Mouse (Mus musculus) midbrain, embryonic 16.5 days (tissue): ENCODE results near the gene Htt. TPM values are rescaled to one million over a fixed set of nuclear protein-coding genes. Genes with fewer than 3 reads are reported as not detected.

ENCODE experiments used
- ATAC-seq: fragments of 200-750 bp; cut with Nextera tagmentation; 2 replicates; pipeline ENCODE4 v1.8.0; 2017; ENCODE audit warnings: moderate TSS enrichment
- H3K27ac ChIP-seq: fragments of 300-500 bp; sonication (generic); 2 replicates; pipeline ENCODE4 v1.5.1; 2014; ENCODE audit warnings: mild to moderate bottlenecking, low read length, mixed read lengths
- H3K27me3 ChIP-seq: fragments of 300-500 bp; sonication (generic); 2 replicates; pipeline ENCODE4 v1.6.1; 2014; ENCODE audit warnings: low read depth, low read length, mixed read lengths; ENCODE audit not compliant: control insufficient read depth, insufficient read depth
- H3K36me3 ChIP-seq: fragments of 300-500 bp; sonication (generic); 2 replicates; pipeline ENCODE4 v1.6.1; 2014; ENCODE audit warnings: mild to moderate bottlenecking, low read length, moderate library complexity, mixed read lengths; ENCODE audit not compliant: control insufficient read depth, insufficient read depth
- H3K4me1 ChIP-seq: fragments of 300-500 bp; sonication (generic); 2 replicates; pipeline ENCODE4 v1.6.1; 2014; ENCODE audit warnings: mild to moderate bottlenecking, low read length, mixed read lengths; ENCODE audit not compliant: control insufficient read depth, insufficient read depth
- H3K4me2 ChIP-seq: fragments of 300-500 bp; sonication (generic); 2 replicates; pipeline ENCODE4 v1.6.1; 2014; ENCODE audit warnings: mild to moderate bottlenecking, low read length, mixed read lengths
- H3K4me3 ChIP-seq: fragments of 300-500 bp; sonication (generic); 2 replicates; pipeline ENCODE4 v1.5.1; 2014; ENCODE audit warnings: low read depth, mild to moderate bottlenecking, low read length, moderate library complexity, mixed read lengths
- H3K9ac ChIP-seq: fragments of 300-500 bp; sonication (generic); 2 replicates; pipeline ENCODE4 v1.6.1; 2014; ENCODE audit warnings: low read depth, low read length, mixed read lengths
- H3K9me3 ChIP-seq: fragments of 300-500 bp; sonication (generic); replicated peaks from 2 replicates; pipeline ENCODE4 v1.6.1; 2014; ENCODE audit warnings: mild to moderate bottlenecking, low read length, mixed read lengths; ENCODE audit not compliant: control insufficient read depth, poor library complexity, severe bottlenecking
- WGBS: fragments of 180-500 bp; shearing (Covaris S2); extraction: QIAGEN DNeasy Blood & Tissue Kit; methylation state at CpG from one replicate; pipeline ENCODE4 v1.1.7; 2014; 5-methylcytosine and 5-hydroxymethylcytosine counted together
- microRNA counts: library from miRNA; unstranded; fragments of <30 nt; microRNA quantifications from one replicate; lab custom pipeline; 2016
- microRNA-seq: library from miRNA; unstranded; fragments of <30 nt; microRNA quantifications from one replicate; pipeline ENCODE4, GENCODE M21; 2017
- polyA plus RNA-seq: library from polyadenylated mRNA; unstranded; fragments of >200 nt; fragmentation: Nextera tagmentation; extraction: Ambion mirVana; gene quantifications from 2 replicates; pipeline ENCODE4 v1.2.1, GENCODE M21; 2015

Htt gene
- polyA plus RNA-seq, 1 experiment from 2014 or later, result 13.7 TPM

GRCm38 (mm10) chr5:34954508-34954907 lies 193.0 kb downstream of the Htt start:
- Histone ChIP-seq H3K27ac (peak overlapping the region; percentile 19; the same call in 1 of the 2 replicates), H3K36me3 (no peaks in the 10 kb centered on the region), H3K4me1 (peaks cover 52% of the 10 kb centered on the region), H3K4me2 (peak overlapping the region; percentile 24), H3K27me3 (no peaks in the 10 kb centered on the region), H3K9me3 (no peaks in the 10 kb centered on the region), H3K4me3 (no peak overlapping the region), H3K9ac (no peak overlapping the region)
- ATAC-seq, result no peak
- 36% methylated on average over 6 of the region's 6 CpGs for WGBS

- Histone ChIP-seq H3K4me3 (no peak overlapping the region), H3K36me3 (no peaks in the 10 kb centered on the region), H3K9me3 (no peaks in the 10 kb centered on the region), H3K4me2 (no peak overlapping the region), H3K27ac (no peak overlapping the region; the same call in 1 of the 2 replicates), H3K9ac (no peak overlapping the region), H3K27me3 (no peaks in the 10 kb centered on the region), H3K4me1 (peaks cover 44% of the 10 kb centered on the region)
- no peak for ATAC-seq
- WGBS, result 63% methylated on average over 5 of the region's 5 CpGs
Observed at GRCm38 (mm10) chr5:34955630-34956029, 194.1 kb downstream of the Htt start.

GRCm38 (mm10) chr5:34956151-34956550 lies 194.6 kb downstream of the Htt start:
- Histone ChIP-seq H3K36me3 (no peaks in the 10 kb centered on the region), H3K27ac (no peak overlapping the region), H3K27me3 (no peaks in the 10 kb centered on the region), H3K4me2 (no peak overlapping the region), H3K4me1 (peaks cover 39% of the 10 kb centered on the region), H3K9me3 (no peaks in the 10 kb centered on the region), H3K9ac (no peak overlapping the region), H3K4me3 (no peak overlapping the region)
- no peak for ATAC-seq
- 86% methylated on average over 7 of the region's 7 CpGs for WGBS

- H3K27me3 ChIP-seq, result no peaks in the 10 kb centered on the region
- no peak overlapping the region for H3K27ac ChIP-seq
- H3K4me1 ChIP-seq, result peaks cover 32% of the 10 kb centered on the region
- no peaks in the 10 kb centered on the region for H3K9me3 ChIP-seq
- H3K36me3 ChIP-seq, result no peaks in the 10 kb centered on the region
- no peak overlapping the region for H3K9ac ChIP-seq
- ATAC-seq, result peak; percentile 56; the same call in 1 of the 2 replicates
- 70% methylated on average over 2 of the region's 2 CpGs for WGBS
- no peak overlapping the region for H3K4me3 ChIP-seq
- no peak overlapping the region for H3K4me2 ChIP-seq
Observed at GRCm38 (mm10) chr5:34957015-34957414, 195.5 kb downstream of the Htt start.

- no peaks in the 10 kb centered on the region for H3K9me3 ChIP-seq
- no peak overlapping the region for H3K9ac ChIP-seq
- no peak for ATAC-seq
- H3K27ac ChIP-seq, result no peak overlapping the region
- WGBS, result 85% methylated on average over 1 of the region's 1 CpGs
- H3K36me3 ChIP-seq, result no peaks in the 10 kb centered on the region
- no peaks in the 10 kb centered on the region for H3K27me3 ChIP-seq
- H3K4me2 ChIP-seq, result no peak overlapping the region
- H3K4me1 ChIP-seq, result peaks cover 21% of the 10 kb centered on the region
- no peak overlapping the region for H3K4me3 ChIP-seq
Observed at GRCm38 (mm10) chr5:34960021-34960420, 198.5 kb downstream of the Htt start.

MicroRNAs within 50 kb of the gene (microRNA counts, 519-probe panel; counts per million panel counts)
- 2,101 counts per million, percentile 56 among the panel's probes with 10 or more counts for microRNA mmu-miR-467g (lab: Ali Mortazavi, UCI)

Small RNA genes lying within 50 kb of the gene (microRNA-seq; reads per million reads assigned to microRNA genes)
- not detected for gene Mir467g

Other genes starting within 250 kb of the Htt start
- gene Tnip2, start 247.7 kb upstream of the Htt start, polyA plus RNA-seq, result 9.2 and 14.1 TPM in 2 replicates
- 21.8 and 28.5 TPM in 2 replicates for gene Sh3bp2, start 235.9 kb upstream of the Htt start, polyA plus RNA-seq
- 203 and 212 TPM in 2 replicates for gene Add1, start 188.1 kb upstream of the Htt start, polyA plus RNA-seq
- gene Mfsd10, start 124.5 kb upstream of the Htt start, polyA plus RNA-seq, result 110 TPM in 2 replicates
- gene Nop14, start 101.6 kb upstream of the Htt start, polyA plus RNA-seq, result 19.7 and 20.6 TPM in 2 replicates
- gene Grk4, start 101.4 kb upstream of the Htt start, polyA plus RNA-seq, result 2.8 and 3.2 TPM in 2 replicates
- gene Msantd1, start 146.3 kb downstream of the Htt start, polyA plus RNA-seq, result 6.8 and 8.9 TPM in 2 replicates
- 42.3 and 52.9 TPM in 2 replicates for gene Rgs12, start 187.7 kb downstream of the Htt start, polyA plus RNA-seq